Mouse (Mus musculus) right cerebral cortex, adult 18-20 months (tissue): ENCODE measurements around the gene Olfr6.
"Not testable (repeated sequence)": the region's sequence is repeated elsewhere in the genome, so short reads cannot be mapped to it uniquely, and the experiment has no call there.

Experiments used
- DNase-seq: peaks from one replicate; pipeline ENCODE4 v3.0.0; 2022; ENCODE audit warnings: mixed read lengths

The Olfr6 gene

GRCm38 (mm10) chr7:106963837-106964236 lies at the start of gene Olfr6:
TSS of gene Olfr6 (minus strand) at chr7:106963937.
- DNase-seq = no peak

- no peak for DNase-seq
These were observed 42.2 kb upstream of the Olfr6 start, which contains the start of gene Olfr2 for GRCm38 (mm10) chr7:107005972-107006371. TSS of gene Olfr2 (minus strand) at chr7:107006072.

GRCm38 (mm10) chr7:107004169-107004568 lies 40.4 kb upstream of the Olfr6 start:
- no peak for DNase-seq

DNA sequence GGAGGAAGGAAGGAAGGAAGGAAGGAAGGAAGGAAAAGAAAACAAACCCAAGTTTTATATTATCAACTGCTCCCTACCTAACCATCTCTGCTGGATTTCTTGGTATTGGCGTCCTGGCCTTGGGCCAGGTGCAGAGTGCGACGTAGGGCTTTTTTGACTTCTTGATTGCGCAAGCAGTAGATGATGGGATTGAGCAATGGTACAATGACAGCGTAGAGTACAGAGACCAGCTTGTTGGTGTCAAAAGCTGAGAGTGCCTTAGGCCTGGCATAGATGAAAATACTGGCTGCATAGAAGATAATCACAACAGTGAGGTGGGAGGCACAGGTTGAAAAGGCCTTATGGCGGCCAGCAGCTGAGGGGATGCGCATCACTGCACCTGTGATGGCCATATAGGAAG lies 37.1 kb upstream of the Olfr6 start:
- no peak for DNase-seq

DNA sequence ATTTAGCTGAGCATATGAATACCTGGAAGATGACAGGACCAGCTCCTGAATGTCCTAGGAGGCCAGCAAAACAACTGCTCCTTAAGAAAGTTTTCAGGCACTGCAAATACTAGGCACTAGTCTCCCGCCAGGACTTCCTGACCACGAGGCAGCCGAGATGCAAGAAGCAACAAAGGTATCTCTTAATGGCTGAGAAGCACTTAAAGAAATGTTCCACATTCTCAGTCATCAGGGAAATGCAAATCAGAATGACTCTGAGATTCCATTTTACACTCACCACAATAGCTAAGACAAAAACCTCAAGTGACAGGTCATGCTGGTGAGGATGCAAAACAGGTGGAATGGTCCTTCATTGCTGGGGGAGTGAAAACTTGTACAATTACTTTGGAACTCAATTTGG lies 21.5 kb upstream of the Olfr6 start:
- no peak for DNase-seq

- DNase-seq = no peak
These were observed 11.6 kb upstream of the Olfr6 start, which contains the start of gene Olfr711 for GRCm38 (mm10) chr7:106975353-106975752. TSS of gene Olfr711 (minus strand) at chr7:106975453.

GRCm38 (mm10) chr7:106967503-106967902 lies 3.8 kb upstream of the Olfr6 start:
- not testable (repeated sequence) for DNase-seq

DNA sequence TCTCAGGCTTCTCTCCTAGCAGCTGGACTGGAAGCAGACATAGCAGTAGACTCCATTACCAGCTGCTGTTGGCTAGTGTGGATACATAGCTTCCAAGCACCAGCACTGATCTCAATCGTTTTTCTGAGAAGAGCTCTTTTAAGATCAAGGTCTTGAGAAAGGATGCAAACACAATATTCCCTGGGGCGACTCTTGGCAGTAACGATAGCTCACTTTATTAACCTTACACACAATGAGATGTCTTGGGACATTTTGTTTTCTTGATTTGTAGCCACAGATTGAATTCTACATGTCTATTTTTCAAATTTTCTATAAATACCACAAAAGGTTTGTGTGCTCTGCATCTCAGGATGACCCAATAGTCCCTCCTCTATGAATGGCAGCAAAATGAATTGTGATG lies 15.5 kb downstream of the Olfr6 start, which contains the start of gene Olfr710:
Olfr710 (minus strand) TSS at position 101 of the 400 bp plus-strand sequence.
- DNase-seq = no peak

DNA sequence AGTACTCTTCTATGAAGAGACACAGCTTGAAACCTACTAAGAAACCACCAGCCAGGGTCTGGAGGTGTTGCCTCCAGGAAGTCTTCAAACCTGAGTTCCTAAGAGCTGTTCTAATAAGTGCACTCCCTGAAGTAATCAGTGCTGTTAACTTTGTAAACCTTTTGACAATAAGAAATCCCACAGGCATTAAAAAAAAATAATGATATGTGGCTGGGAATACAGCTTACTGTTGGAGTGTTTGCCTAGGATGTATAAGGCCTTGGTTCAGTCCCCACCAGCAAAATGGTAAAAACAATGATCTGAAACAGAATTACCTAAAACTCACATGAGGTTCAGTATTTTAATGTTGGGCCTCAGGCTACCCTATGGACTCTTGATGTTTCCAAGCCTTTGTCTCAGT lies 31.6 kb downstream of the Olfr6 start, which contains the start of gene Olfr709-ps1:
Olfr709-ps1 (minus strand) TSS at position 101 of the 400 bp plus-strand sequence.
- no peak for DNase-seq

DNA sequence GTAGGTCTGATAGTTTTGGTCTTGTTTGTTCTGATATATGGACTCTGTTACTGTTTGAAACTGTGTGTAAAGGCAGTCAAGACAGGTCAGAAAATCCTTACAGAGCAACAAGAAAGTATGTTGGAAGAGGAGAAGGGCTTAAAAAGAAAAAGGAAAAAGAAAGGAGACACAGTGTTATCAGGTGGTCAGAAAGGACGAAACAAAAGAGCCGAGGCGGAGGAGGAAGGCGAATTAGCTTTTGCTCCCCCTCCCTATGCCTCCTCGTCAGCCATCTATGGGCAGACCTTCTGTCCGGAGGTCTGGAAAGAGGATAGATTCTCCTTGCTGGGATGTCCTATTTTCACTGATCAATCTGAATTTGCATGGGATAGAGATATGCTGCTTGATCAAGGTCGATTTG lies 42.8 kb downstream of the Olfr6 start:
- DNase-seq = peak; percentile 0

DNA sequence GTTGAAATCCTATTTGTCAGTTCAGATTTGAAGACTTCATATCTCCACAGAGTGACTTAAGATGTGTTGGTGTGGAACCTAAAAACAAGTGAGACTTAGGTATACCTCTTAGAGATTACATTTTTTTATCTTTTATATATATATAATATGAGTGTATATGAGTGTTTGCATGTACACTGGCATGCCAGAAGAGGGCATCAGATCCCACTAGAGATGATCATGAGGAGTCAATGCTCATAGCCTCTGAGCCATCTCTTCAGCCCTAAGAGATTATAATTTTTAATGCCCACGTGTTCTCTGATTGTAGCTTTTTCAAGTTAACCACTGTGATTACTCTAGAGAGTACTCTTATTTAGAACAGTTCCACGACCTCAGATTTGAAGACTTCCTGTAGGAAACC lies 56.1 kb downstream of the Olfr6 start, which contains the start of gene Olfr1532-ps1:
Olfr1532-ps1 (plus strand) TSS at position 326 of the 400 bp plus-strand sequence.
- no peak for DNase-seq
